Mouse (Mus musculus): Measurements from ENCODE around the gene Abi1.

DNA sequence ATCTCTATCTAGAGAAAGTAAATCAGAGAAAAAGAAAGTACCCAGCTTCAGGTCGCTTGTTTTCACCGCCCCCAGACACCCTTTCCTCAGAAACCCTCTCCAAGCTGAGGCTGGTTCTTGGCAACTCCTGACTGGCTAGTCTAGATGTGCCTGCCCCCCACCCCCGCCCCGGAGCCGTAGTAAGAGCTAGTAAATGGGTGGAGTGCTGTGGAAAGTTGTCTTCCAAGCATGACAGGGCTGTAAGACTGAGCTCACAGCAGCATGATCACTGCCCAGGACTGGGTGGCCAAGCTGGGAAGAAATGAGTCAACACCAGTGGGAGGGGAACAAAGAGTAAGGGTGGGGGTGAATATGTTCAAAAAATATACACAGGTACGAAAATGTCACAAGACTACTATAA is 33.8 kb downstream of the Abi1 start:
- TF ChIP-seq CTCF (IDR thresholded peaks at IDR 0.05; ENCODE audit: low read depth, low read length): no peak
- TF ChIP-seq POLR2A (IDR thresholded peaks at IDR 0.05; ENCODE audit: borderline replicate concordance, low read depth, low read length): no peak
